Mouse (Mus musculus) liver, embryonic 16.5 days (tissue): Measurements from ENCODE around the gene AW011738. TPM values are rescaled to one million over a fixed set of nuclear protein-coding genes. Genes with fewer than 3 reads are reported as not detected.

Source experiments
- ATAC-seq: fragments of 200-750 bp; cut with Nextera tagmentation; 2 replicates; pipeline ENCODE4 v1.8.0; 2017; ENCODE audit warnings: low read depth, mild to moderate bottlenecking, moderate number of reproducible peaks, moderate library complexity
- H3K27ac ChIP-seq: fragments of 300-500 bp; sonication (generic); 2 replicates; pipeline ENCODE4 v1.5.1; 2014; ENCODE audit warnings: mild to moderate bottlenecking, low read length
- H3K27me3 ChIP-seq: fragments of 300-500 bp; sonication (generic); 2 replicates; pipeline ENCODE4 v1.6.1; 2014; ENCODE audit warnings: low read depth, low read length, mixed read lengths; ENCODE audit not compliant: control insufficient read depth, insufficient read depth
- H3K36me3 ChIP-seq: fragments of 300-500 bp; sonication (generic); 2 replicates; pipeline ENCODE4 v1.6.1; 2014; ENCODE audit warnings: mild to moderate bottlenecking; ENCODE audit not compliant: control insufficient read depth, insufficient read depth
- H3K4me1 ChIP-seq: fragments of 300-500 bp; sonication (generic); 2 replicates; pipeline ENCODE4 v1.6.1; 2014; ENCODE audit warnings: low read depth, low read length, mixed read lengths; ENCODE audit not compliant: control insufficient read depth
- H3K4me2 ChIP-seq: fragments of 300-500 bp; sonication (generic); 2 replicates; pipeline ENCODE4 v1.6.1; 2014; ENCODE audit warnings: low read depth, low read length, mixed read lengths
- H3K4me3 ChIP-seq: fragments of 300-500 bp; sonication (generic); 2 replicates; pipeline ENCODE4 v1.5.1; 2014; ENCODE audit warnings: low read depth, mild to moderate bottlenecking, low read length
- H3K9ac ChIP-seq: fragments of 300-500 bp; sonication (generic); 2 replicates; pipeline ENCODE4 v1.6.1; 2014; ENCODE audit warnings: low read depth, low read length
- H3K9me3 ChIP-seq: fragments of 300-500 bp; sonication (generic); replicated peaks from 2 replicates; pipeline ENCODE4 v1.6.1; 2016; ENCODE audit warnings: low read length; ENCODE audit not compliant: control insufficient read depth
- WGBS: fragments of 180-500 bp; shearing (Covaris S2); extraction: QIAGEN DNeasy Blood & Tissue Kit; methylation state at CpG from one replicate; pipeline ENCODE4 v1.1.7; 2014; ENCODE audit not compliant: insufficient replicate concordance; 5-methylcytosine and 5-hydroxymethylcytosine counted together
- polyA plus RNA-seq: library from polyadenylated mRNA; unstranded; fragments of >200 nt; fragmentation: Nextera tagmentation; extraction: Ambion mirVana; gene quantifications from 2 replicates; pipeline ENCODE4 v1.2.1, GENCODE M21; 2015

Gene AW011738
- polyA plus RNA-seq, 1 experiment from 2014 or later = 1.2 TPM

GRCm38 (mm10) chr4:156227752-156228392 is 24.8 kb downstream of the AW011738 start:
- 51% methylated on average over 18 of the region's 18 CpGs for WGBS

GRCm38 (mm10) chr4:156228393-156229024 is 25.4 kb downstream of the AW011738 start:
- no peak overlapping the region; the same call in 1 of the 2 replicates for H3K4me3 ChIP-seq
- H3K9ac ChIP-seq = no peak overlapping the region
- H3K27me3 ChIP-seq = no peaks in the 10 kb centered on the region
- H3K4me1 ChIP-seq = peaks cover 12% of the 10 kb centered on the region
- peaks cover 14% of the 10 kb centered on the region for H3K36me3 ChIP-seq
- H3K27ac ChIP-seq = no peak overlapping the region
- 44% methylated on average over 12 of the region's 12 CpGs for WGBS
- H3K4me2 ChIP-seq = 0 out of 2 replicates have a peak overlapping the region, but pooled peaks have one; percentile 25
- H3K9me3 ChIP-seq = no peaks in the 10 kb centered on the region
- ATAC-seq = peak; percentile 52

More at GRCm38 (mm10) chr4:156227752-156228392, 24.8 kb downstream of the AW011738 start:
- Histone ChIP-seq H3K9me3 (no peaks in the 10 kb centered on the region), H3K4me2 (0 out of 2 replicates have a peak overlapping the region, but pooled peaks have one; percentile 25), H3K4me3 (no peak overlapping the region; the same call in 1 of the 2 replicates), H3K9ac (no peak overlapping the region), H3K4me1 (peaks cover 11% of the 10 kb centered on the region), H3K27me3 (no peaks in the 10 kb centered on the region), H3K27ac (no peak overlapping the region), H3K36me3 (peaks cover 14% of the 10 kb centered on the region)
- ATAC-seq = no peak

GRCm38 (mm10) chr4:156234021-156234501 is 31.0 kb downstream of the AW011738 start:
- H3K27me3 ChIP-seq = no peaks in the 10 kb centered on the region
- H3K9ac ChIP-seq = peak overlapping the region; percentile 79
- ATAC-seq = no peak
- H3K36me3 ChIP-seq = peaks cover 28% of the 10 kb centered on the region
- 14% methylated on average over 17 of the region's 17 CpGs for WGBS
- H3K9me3 ChIP-seq = no peaks in the 10 kb centered on the region
- H3K4me3 ChIP-seq = peak overlapping the region; percentile 94
- peak overlapping the region; percentile 100 for H3K4me2 ChIP-seq
- H3K27ac ChIP-seq = peak overlapping the region; percentile 29; the same call in 1 of the 2 replicates
- H3K4me1 ChIP-seq = peaks cover 25% of the 10 kb centered on the region

GRCm38 (mm10) chr4:156234701-156235213 is 31.7 kb downstream of the AW011738 start, which contains the start of gene Plekhn1:
TSS of gene Plekhn1 (minus strand) at chr4:156234857.
- Histone ChIP-seq H3K4me3 (peak within 1 kb of the TSS; percentile 94), H3K4me1 (peaks cover 25% of the 10 kb centered on the region), H3K4me2 (peak within 1 kb of the TSS; percentile 100), H3K27me3 (no peaks in the 10 kb centered on the region), H3K36me3 (peaks cover 30% of the 10 kb centered on the region), H3K9me3 (no peaks in the 10 kb centered on the region), H3K27ac (peak within 1 kb of the TSS; percentile 98), H3K9ac (peak within 1 kb of the TSS; percentile 79)
- 0% methylated on average over 43 of the region's 48 CpGs for WGBS
- ATAC-seq = peak; percentile 26

- H3K9me3 ChIP-seq = no peaks in the 10 kb centered on the region
- H3K4me2 ChIP-seq = peak overlapping the region; percentile 100
- under 1% methylated on average over 15 of the region's 15 CpGs for WGBS
- H3K9ac ChIP-seq = peak overlapping the region; percentile 79
- peak overlapping the region; percentile 98 for H3K27ac ChIP-seq
- peaks cover 35% of the 10 kb centered on the region for H3K36me3 ChIP-seq
- peak; percentile 35 for ATAC-seq
- no peaks in the 10 kb centered on the region for H3K27me3 ChIP-seq
- peaks cover 25% of the 10 kb centered on the region for H3K4me1 ChIP-seq
- peak overlapping the region; percentile 94 for H3K4me3 ChIP-seq
Observed at GRCm38 (mm10) chr4:156235360-156235770, 32.3 kb downstream of the AW011738 start.

GRCm38 (mm10) chr4:156235808-156236533 is 32.9 kb downstream of the AW011738 start, which contains the start of gene Noc2l:
TSS of gene Noc2l (plus strand) at chr4:156236010.
- peak within 1 kb of the TSS; percentile 94 for H3K4me3 ChIP-seq
- peak; percentile 91 for ATAC-seq
- peaks cover 25% of the 10 kb centered on the region for H3K4me1 ChIP-seq
- H3K4me2 ChIP-seq = peak within 1 kb of the TSS; percentile 100
- H3K9ac ChIP-seq = peak within 1 kb of the TSS; percentile 79
- peaks cover 38% of the 10 kb centered on the region for H3K36me3 ChIP-seq
- H3K27me3 ChIP-seq = no peaks in the 10 kb centered on the region
- H3K9me3 ChIP-seq = no peaks in the 10 kb centered on the region
- H3K27ac ChIP-seq = peak within 1 kb of the TSS; percentile 98
- under 1% methylated on average over 87 of the region's 90 CpGs for WGBS

GRCm38 (mm10) chr4:156236651-156237447 is 33.7 kb downstream of the AW011738 start:
- WGBS = 19% methylated on average over 55 of the region's 60 CpGs
- no peak for ATAC-seq
- Histone ChIP-seq H3K36me3 (peaks cover 40% of the 10 kb centered on the region), H3K27me3 (no peaks in the 10 kb centered on the region), H3K27ac (peak overlapping the region; percentile 52), H3K9me3 (no peaks in the 10 kb centered on the region), H3K4me1 (peaks cover 25% of the 10 kb centered on the region), H3K4me2 (peak overlapping the region; percentile 100), H3K9ac (peak overlapping the region; percentile 79), H3K4me3 (peak overlapping the region; percentile 94)

- Histone ChIP-seq H3K4me1 (peaks cover 46% of the 10 kb centered on the region), H3K4me2 (no peak overlapping the region), H3K27me3 (peaks cover 6% of the 10 kb centered on the region), H3K4me3 (no peak overlapping the region), H3K9ac (no peak overlapping the region), H3K27ac (peak overlapping the region; percentile 12; the same call in 1 of the 2 replicates), H3K9me3 (no peaks in the 10 kb centered on the region), H3K36me3 (peaks cover 70% of the 10 kb centered on the region)
- no peak for ATAC-seq
- 61% methylated on average over 11 of the region's 11 CpGs for WGBS
Observed at GRCm38 (mm10) chr4:156249567-156249966, 46.5 kb downstream of the AW011738 start.
